Mouse (Mus musculus) forebrain, embryonic 10.5 days (tissue): Measurements from ENCODE around the gene Slc41a3. TPM values are rescaled to one million over a fixed set of nuclear protein-coding genes. Genes with fewer than 3 reads are reported as not detected.

Experiments used
- DNase-seq: peaks from one replicate; pipeline ENCODE4 v3.0.0-alpha.2; 2017; ENCODE audit warnings: low spot score; ENCODE audit errors: extremely low spot score
- H3K27ac ChIP-seq: fragments of 300-500 bp; sonication (generic); 2 replicates; pipeline ENCODE4 v1.5.1; 2016; ENCODE audit warnings: mild to moderate bottlenecking
- H3K27me3 ChIP-seq: fragments of 300-500 bp; sonication (generic); 2 replicates; pipeline ENCODE4 v1.6.1; 2016; ENCODE audit warnings: mild to moderate bottlenecking; ENCODE audit not compliant: poor library complexity, severe bottlenecking
- H3K36me3 ChIP-seq: fragments of 300-500 bp; sonication (generic); replicated peaks from 2 replicates; pipeline ENCODE4 v1.6.1; 2016; ENCODE audit warnings: mild to moderate bottlenecking, moderate library complexity
- H3K4me1 ChIP-seq: fragments of 300-500 bp; sonication (generic); 2 replicates; pipeline ENCODE4 v1.6.1; 2016
- H3K4me3 ChIP-seq: fragments of 300-500 bp; sonication (generic); 2 replicates; pipeline ENCODE4 v1.5.1; 2016; ENCODE audit warnings: mild to moderate bottlenecking, moderate library complexity
- H3K9me3 ChIP-seq: fragments of 300-500 bp; sonication (generic); 2 replicates; pipeline ENCODE4 v1.6.1; 2016; ENCODE audit warnings: mild to moderate bottlenecking, moderate library complexity
- WGBS: fragments of 180-500 bp; shearing (Covaris S2); methylation state at CpG from one replicate; pipeline ENCODE4 v1.1.7; 2016; 5-methylcytosine and 5-hydroxymethylcytosine counted together
- polyA plus RNA-seq: library from polyadenylated mRNA; unstranded; fragments of >200 nt; fragmentation: Nextera tagmentation; extraction: Ambion mirVana; gene quantifications from 2 replicates; pipeline ENCODE4 v1.2.1, GENCODE M21; 2016

The Slc41a3 gene
- polyA plus RNA-seq, 1 experiment from 2014 or later: 2.3 TPM

DNA sequence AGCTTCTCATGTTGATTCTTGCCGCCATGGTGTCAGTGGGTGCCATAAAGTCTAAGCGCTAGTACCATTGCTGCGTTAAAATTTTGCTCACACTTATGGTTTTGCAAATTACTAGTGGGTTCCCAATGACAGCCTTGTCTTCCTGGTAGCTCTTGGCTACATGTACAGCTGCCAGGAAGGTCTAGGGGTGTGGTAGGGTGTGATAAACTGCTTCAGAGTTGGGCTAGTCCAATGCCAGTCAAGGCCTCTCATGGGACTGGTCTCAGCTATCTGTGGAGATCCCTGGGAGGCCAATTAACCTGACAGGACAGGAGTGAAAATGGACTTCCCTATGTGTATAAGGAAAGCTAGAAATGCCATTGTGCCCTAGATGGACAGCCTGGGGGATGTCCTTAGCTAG, 2.2 kb upstream of the Slc41a3 start:
- Histone ChIP-seq H3K9me3 (no peaks in the 10 kb centered on the region), H3K4me1 (peaks cover 25% of the 10 kb centered on the region), H3K27ac (no peak overlapping the region), H3K27me3 (peaks cover 29% of the 10 kb centered on the region), H3K36me3 (no peaks in the 10 kb centered on the region), H3K4me3 (no peak overlapping the region)
- no peak for DNase-seq
- 92% methylated on average over 3 of the region's 3 CpGs for WGBS

DNA sequence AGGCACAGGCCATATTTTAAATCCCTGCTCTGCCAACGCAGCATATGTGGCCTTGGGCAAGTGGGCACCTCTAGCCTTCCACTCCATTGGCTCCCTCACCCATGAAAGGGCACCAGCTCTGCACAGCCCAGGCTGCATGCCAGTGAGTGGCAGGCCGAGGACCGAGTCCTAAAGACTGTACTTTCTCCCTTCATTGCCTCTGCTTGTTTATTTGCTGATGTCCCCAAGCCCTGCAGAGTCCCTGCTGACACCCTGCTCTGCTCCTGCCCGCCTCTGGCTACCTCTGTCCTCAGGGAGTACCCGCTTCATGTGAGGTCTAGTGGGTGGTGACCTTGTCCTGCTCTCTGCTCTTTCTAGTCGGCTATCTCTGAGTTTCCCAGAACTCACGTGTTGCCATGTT, 1.4 kb upstream of the Slc41a3 start:
- no peaks in the 10 kb centered on the region for H3K9me3 ChIP-seq
- DNase-seq: no peak
- H3K4me3 ChIP-seq: no peak overlapping the region
- H3K4me1 ChIP-seq: peaks cover 26% of the 10 kb centered on the region
- no peaks in the 10 kb centered on the region for H3K36me3 ChIP-seq
- 73% methylated on average over 7 of the region's 7 CpGs for WGBS
- H3K27ac ChIP-seq: no peak overlapping the region
- H3K27me3 ChIP-seq: peaks cover 29% of the 10 kb centered on the region

GRCm38 (mm10) chr6:90604130-90604529, 395 bp upstream of the Slc41a3 start:
- DNase-seq: no peak
- Histone ChIP-seq H3K27ac (no peak overlapping the region), H3K9me3 (no peaks in the 10 kb centered on the region), H3K4me3 (peak overlapping the region; percentile 67), H3K36me3 (no peaks in the 10 kb centered on the region), H3K27me3 (peaks cover 29% of the 10 kb centered on the region), H3K4me1 (peaks cover 27% of the 10 kb centered on the region)
- WGBS: 67% methylated on average over 3 of the region's 3 CpGs

DNA sequence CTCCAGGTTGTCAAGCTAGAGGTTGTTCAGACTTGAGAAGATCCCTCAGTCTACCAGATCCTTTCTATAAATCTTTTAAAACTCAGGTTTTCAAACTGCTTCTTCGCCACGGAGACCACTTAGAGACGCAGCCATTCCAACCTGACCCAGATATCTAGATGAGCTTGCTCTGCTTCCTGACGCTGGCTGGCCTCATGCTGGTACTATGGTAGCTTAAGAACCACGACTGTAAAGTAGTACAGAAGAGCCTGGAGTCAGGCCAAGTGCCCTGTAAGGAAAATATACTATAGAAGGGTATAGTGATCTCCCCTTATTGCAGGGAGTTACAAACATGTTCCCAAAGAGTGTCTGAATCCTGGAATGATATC, 757 bp downstream of the Slc41a3 start:
- peak overlapping the region; percentile 79 for H3K27ac ChIP-seq
- peaks cover 29% of the 10 kb centered on the region for H3K27me3 ChIP-seq
- DNase-seq: no peak
- WGBS: 22% methylated on average over 5 of the region's 5 CpGs
- H3K9me3 ChIP-seq: no peaks in the 10 kb centered on the region
- peak overlapping the region; percentile 67 for H3K4me3 ChIP-seq
- H3K4me1 ChIP-seq: peaks cover 30% of the 10 kb centered on the region
- H3K36me3 ChIP-seq: no peaks in the 10 kb centered on the region

DNA sequence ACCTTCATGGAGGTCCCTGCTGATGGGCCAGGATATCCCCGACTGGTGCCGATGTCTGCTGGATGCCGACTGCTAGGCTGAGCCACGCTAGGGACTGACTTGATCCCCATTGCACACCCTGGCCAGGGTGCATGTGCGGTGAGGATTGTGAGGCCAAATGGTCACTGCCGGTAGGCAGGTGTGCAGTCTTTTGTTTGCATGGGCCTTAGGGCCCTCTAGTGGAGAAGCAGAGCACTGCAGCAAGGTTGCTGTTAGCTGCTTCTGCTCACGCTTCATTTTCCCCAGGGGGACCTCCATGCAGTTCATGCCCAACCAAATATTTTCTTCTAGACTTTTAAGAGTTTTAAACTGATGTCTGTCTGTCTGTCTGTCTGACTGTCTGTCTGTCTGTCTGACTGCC, 2.0 kb downstream of the Slc41a3 start:
- no peak overlapping the region for H3K4me3 ChIP-seq
- peaks cover 30% of the 10 kb centered on the region for H3K4me1 ChIP-seq
- 25% methylated on average over 7 of the region's 7 CpGs for WGBS
- no peak overlapping the region for H3K27ac ChIP-seq
- H3K9me3 ChIP-seq: no peaks in the 10 kb centered on the region
- peaks cover 29% of the 10 kb centered on the region for H3K27me3 ChIP-seq
- no peaks in the 10 kb centered on the region for H3K36me3 ChIP-seq
- DNase-seq: peak; percentile 73

GRCm38 (mm10) chr6:90607196-90607595, 2.7 kb downstream of the Slc41a3 start:
- H3K4me1 ChIP-seq: peaks cover 30% of the 10 kb centered on the region
- peaks cover 24% of the 10 kb centered on the region for H3K27me3 ChIP-seq
- no peaks in the 10 kb centered on the region for H3K36me3 ChIP-seq
- no peak overlapping the region for H3K4me3 ChIP-seq
- peak; percentile 63 for DNase-seq
- no peak overlapping the region for H3K27ac ChIP-seq
- WGBS: 17% methylated on average over 5 of the region's 5 CpGs
- H3K9me3 ChIP-seq: no peaks in the 10 kb centered on the region

GRCm38 (mm10) chr6:90608186-90608585, 3.7 kb downstream of the Slc41a3 start:
- Histone ChIP-seq H3K27me3 (peaks cover 19% of the 10 kb centered on the region), H3K4me3 (no peak overlapping the region), H3K27ac (no peak overlapping the region), H3K4me1 (peaks cover 30% of the 10 kb centered on the region), H3K9me3 (no peaks in the 10 kb centered on the region), H3K36me3 (no peaks in the 10 kb centered on the region)
- no peak for DNase-seq
- 68% methylated on average over 6 of the region's 6 CpGs for WGBS

DNA sequence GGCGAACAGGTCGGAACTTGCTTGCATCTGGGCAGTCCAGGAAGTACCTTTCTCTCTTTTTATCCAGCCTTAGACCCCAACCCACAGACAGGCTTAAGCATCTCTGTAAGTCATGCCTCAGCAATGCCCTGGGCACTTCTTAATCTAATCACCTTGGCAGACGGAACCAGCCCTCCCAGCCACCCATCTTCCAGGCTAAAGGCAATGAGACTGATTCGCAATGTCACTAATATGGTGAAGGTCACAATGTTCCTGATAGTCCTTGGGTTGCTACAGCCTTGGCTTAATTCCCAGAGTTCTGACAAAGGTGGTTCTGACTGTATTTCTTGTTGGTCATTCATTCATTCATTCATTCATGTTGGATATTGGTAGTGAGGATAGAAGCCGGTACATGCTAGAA, 5.7 kb downstream of the Slc41a3 start:
- H3K36me3 ChIP-seq: no peaks in the 10 kb centered on the region
- H3K27ac ChIP-seq: no peak overlapping the region
- H3K27me3 ChIP-seq: peaks cover 14% of the 10 kb centered on the region
- no peak overlapping the region for H3K4me3 ChIP-seq
- H3K4me1 ChIP-seq: peaks cover 19% of the 10 kb centered on the region
- no peak for DNase-seq
- H3K9me3 ChIP-seq: no peaks in the 10 kb centered on the region
- WGBS: 91% methylated on average over 5 of the region's 5 CpGs

GRCm38 (mm10) chr6:90613277-90613676, 8.8 kb downstream of the Slc41a3 start:
- Histone ChIP-seq H3K4me3 (no peak overlapping the region), H3K36me3 (no peaks in the 10 kb centered on the region), H3K4me1 (0 out of 2 replicates have a peak, but pooled peaks cover 4% of the 10 kb centered on the region), H3K9me3 (no peaks in the 10 kb centered on the region), H3K27me3 (no peaks in the 10 kb centered on the region), H3K27ac (no peak overlapping the region)
- WGBS: 86% methylated on average over 8 of the region's 8 CpGs
- DNase-seq: no peak

GRCm38 (mm10) chr6:90615362-90615761, 10.8 kb downstream of the Slc41a3 start:
- H3K36me3 ChIP-seq: no peaks in the 10 kb centered on the region
- peaks cover 11% of the 10 kb centered on the region for H3K4me1 ChIP-seq
- 79% methylated on average over 7 of the region's 7 CpGs for WGBS
- no peak overlapping the region for H3K4me3 ChIP-seq
- H3K9me3 ChIP-seq: no peaks in the 10 kb centered on the region
- H3K27me3 ChIP-seq: no peaks in the 10 kb centered on the region; the same call in 1 of the 2 replicates
- DNase-seq: no peak
- H3K27ac ChIP-seq: no peak overlapping the region

DNA sequence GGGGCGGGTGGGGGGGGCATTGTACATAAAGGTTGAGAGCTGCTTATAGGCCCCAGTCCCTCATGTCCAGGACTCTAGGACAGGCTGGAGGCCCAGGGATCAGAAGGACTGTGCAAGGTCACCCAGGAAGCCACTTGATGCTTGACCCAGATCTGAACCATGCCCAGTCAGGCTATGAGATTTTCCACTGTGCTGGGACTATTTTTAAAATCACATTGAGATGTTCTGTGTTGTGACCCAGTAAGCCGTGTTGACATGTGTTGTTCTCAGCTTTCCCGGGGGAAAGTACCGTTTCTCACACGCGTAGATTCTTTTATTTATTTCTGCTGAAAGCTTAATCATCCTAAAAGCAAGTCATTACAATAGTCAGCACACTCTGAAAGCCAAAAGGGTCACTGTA, 11.5 kb downstream of the Slc41a3 start:
- Histone ChIP-seq H3K27ac (no peak overlapping the region), H3K27me3 (no peaks in the 10 kb centered on the region; the same call in 1 of the 2 replicates), H3K4me1 (peaks cover 16% of the 10 kb centered on the region), H3K4me3 (no peak overlapping the region), H3K36me3 (no peaks in the 10 kb centered on the region), H3K9me3 (no peaks in the 10 kb centered on the region)
- no peak for DNase-seq
- WGBS: 87% methylated on average over 6 of the region's 6 CpGs

GRCm38 (mm10) chr6:90616481-90616880, 12.0 kb downstream of the Slc41a3 start:
- H3K27ac ChIP-seq: no peak overlapping the region
- H3K4me3 ChIP-seq: no peak overlapping the region
- no peaks in the 10 kb centered on the region for H3K36me3 ChIP-seq
- H3K27me3 ChIP-seq: no peaks in the 10 kb centered on the region; the same call in 1 of the 2 replicates
- peaks cover 20% of the 10 kb centered on the region for H3K4me1 ChIP-seq
- WGBS: 88% methylated on average over 6 of the region's 6 CpGs
- DNase-seq: no peak
- H3K9me3 ChIP-seq: no peaks in the 10 kb centered on the region

DNA sequence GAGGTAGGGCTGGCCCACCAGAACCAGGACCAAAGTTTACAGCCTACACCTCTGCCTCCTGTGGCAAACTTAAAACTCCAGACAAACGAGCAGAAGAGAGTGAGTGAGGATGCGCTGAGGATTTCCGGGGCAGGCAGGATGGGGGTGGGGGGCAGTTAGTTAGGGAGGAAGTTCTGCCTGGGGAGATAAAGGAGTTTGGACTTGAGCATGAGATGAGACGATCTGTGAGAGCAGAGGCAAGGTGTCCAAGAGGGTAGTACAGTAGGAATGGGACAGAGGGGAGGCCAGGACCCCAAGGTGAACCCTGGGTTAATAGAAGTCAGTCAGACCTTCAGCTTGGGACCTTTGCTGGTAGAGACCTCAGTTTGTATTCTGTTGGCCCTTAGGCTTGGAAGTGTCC, 13.7 kb downstream of the Slc41a3 start:
- Histone ChIP-seq H3K36me3 (no peaks in the 10 kb centered on the region), H3K4me3 (no peak overlapping the region), H3K27ac (peak overlapping the region; percentile 67; the same call in 1 of the 2 replicates), H3K9me3 (no peaks in the 10 kb centered on the region), H3K27me3 (no peaks in the 10 kb centered on the region; the same call in 1 of the 2 replicates), H3K4me1 (peaks cover 38% of the 10 kb centered on the region)
- 79% methylated on average over 4 of the region's 4 CpGs for WGBS
- DNase-seq: no peak
